Mouse (Mus musculus) heart, embryonic 16.5 days (tissue): ENCODE measurements around the gene Madd. TPM values are rescaled to one million over a fixed set of nuclear protein-coding genes. Genes with fewer than 3 reads are reported as not detected.
A peak's percentile ranks its signal among the peaks of the same experiment; 100 is the strongest.

Source experiments
- ATAC-seq: fragments of 200-750 bp; cut with Nextera tagmentation; replicated peaks from 2 replicates; pipeline ENCODE4 v1.8.0; 2017; ENCODE audit warnings: moderate number of reproducible peaks; ENCODE audit not compliant: insufficient read depth, low FRiP score; ENCODE audit errors: extremely low read depth
- H3K27ac ChIP-seq: fragments of 300-500 bp; sonication (generic); 2 replicates; pipeline ENCODE4 v1.5.1; 2014; ENCODE audit warnings: mild to moderate bottlenecking, low read length, control low read depth, moderate library complexity
- H3K27me3 ChIP-seq: fragments of 300-500 bp; sonication (generic); 2 replicates; pipeline ENCODE4 v1.6.1; 2014; ENCODE audit warnings: low read length, mixed read lengths; ENCODE audit not compliant: control insufficient read depth, insufficient read depth
- H3K36me3 ChIP-seq: fragments of 300-500 bp; sonication (generic); 2 replicates; pipeline ENCODE4 v1.6.1; 2014; ENCODE audit not compliant: control insufficient read depth, insufficient read depth
- H3K4me1 ChIP-seq: fragments of 300-500 bp; sonication (generic); 2 replicates; pipeline ENCODE4 v1.6.1; 2014; ENCODE audit warnings: low read length, mixed read lengths; ENCODE audit not compliant: control insufficient read depth, insufficient read depth
- H3K4me2 ChIP-seq: fragments of 300-500 bp; sonication (generic); 2 replicates; pipeline ENCODE4 v1.6.1; 2014; ENCODE audit warnings: low read depth, mild to moderate bottlenecking, control low read depth, low read length
- H3K4me3 ChIP-seq: fragments of 300-500 bp; sonication (generic); 2 replicates; pipeline ENCODE4 v1.5.1; 2014; ENCODE audit warnings: mild to moderate bottlenecking, control low read depth, low read length
- H3K9ac ChIP-seq: fragments of 300-500 bp; sonication (generic); 2 replicates; pipeline ENCODE4 v1.6.1; 2014; ENCODE audit warnings: low read length, control low read depth
- H3K9me3 ChIP-seq: fragments of 300-500 bp; sonication (generic); replicated peaks from 2 replicates; pipeline ENCODE4 v1.6.1; 2016; ENCODE audit warnings: low read length; ENCODE audit not compliant: control insufficient read depth
- WGBS: fragments of 180-500 bp; shearing (Covaris S2); extraction: QIAGEN DNeasy Blood & Tissue Kit; methylation state at CpG from one replicate; pipeline ENCODE4 v1.1.7; 2014; 5-methylcytosine and 5-hydroxymethylcytosine counted together
- polyA plus RNA-seq: library from polyadenylated mRNA; unstranded; fragments of >200 nt; fragmentation: Nextera tagmentation; extraction: Ambion mirVana; gene quantifications from 2 replicates; pipeline ENCODE4 v1.2.1, GENCODE M21; 2015

The Madd gene
- polyA plus RNA-seq, 1 experiment from 2014 or later, result 6.1 TPM

GRCm38 (mm10) chr2:91202222-91202971, 18.8 kb upstream of the Madd start, which contains the start of the genes Nr1h3 and Acp2:
Gene Nr1h3 (minus strand): TSS chr2:91202834.
Gene Acp2 (plus strand): TSS chr2:91202885.
- 3% methylated on average over 28 of the region's 28 CpGs for WGBS
- Histone ChIP-seq H3K27ac (peak within 1 kb of the TSS; percentile 95), H3K9me3 (no peaks in the 10 kb centered on the region), H3K4me1 (peaks cover 13% of the 10 kb centered on the region; the same call in 1 of the 2 replicates), H3K9ac (peak within 1 kb of the TSS; percentile 88), H3K36me3 (peaks cover 20% of the 10 kb centered on the region), H3K4me3 (peak within 1 kb of the TSS; percentile 79), H3K4me2 (peak within 1 kb of the TSS; percentile 76), H3K27me3 (no peaks in the 10 kb centered on the region)
- ATAC-seq, result peak; percentile 94

- no peak overlapping the region for H3K27ac ChIP-seq
- no peaks in the 10 kb centered on the region for H3K36me3 ChIP-seq
- H3K4me1 ChIP-seq, result peaks cover 19% of the 10 kb centered on the region
- 71% methylated on average over 3 of the region's 3 CpGs for whole genome bisulfite sequencing
- no peak overlapping the region for H3K4me2 ChIP-seq
- no peak for ATAC-seq
- H3K27me3 ChIP-seq, result no peaks in the 10 kb centered on the region
- no peak overlapping the region for H3K4me3 ChIP-seq
- H3K9me3 ChIP-seq, result no peaks in the 10 kb centered on the region
- no peak overlapping the region for H3K9ac ChIP-seq
Observed at GRCm38 (mm10) chr2:91198888-91199287, 15.3 kb upstream of the Madd start.

- H3K4me3 ChIP-seq, result no peak overlapping the region
- H3K9ac ChIP-seq, result no peak overlapping the region
- no peak for ATAC-seq
- no peaks in the 10 kb centered on the region for H3K36me3 ChIP-seq
- 45% methylated on average over 3 of the region's 3 CpGs for WGBS
- peak overlapping the region; percentile 49 for H3K27ac ChIP-seq
- H3K9me3 ChIP-seq, result no peaks in the 10 kb centered on the region
- H3K4me2 ChIP-seq, result no peak overlapping the region
- no peaks in the 10 kb centered on the region; the same call in 1 of the 2 replicates for H3K27me3 ChIP-seq
- peaks cover 8% of the 10 kb centered on the region for H3K4me1 ChIP-seq
Observed at GRCm38 (mm10) chr2:91196577-91197001, 13.0 kb upstream of the Madd start.

GRCm38 (mm10) chr2:91194624-91195332, 11.1 kb upstream of the Madd start:
- Histone ChIP-seq H3K27me3 (no peaks in the 10 kb centered on the region; the same call in 1 of the 2 replicates), H3K9me3 (no peaks in the 10 kb centered on the region), H3K9ac (peak overlapping the region; percentile 78), H3K4me2 (peak overlapping the region; percentile 77), H3K4me1 (peaks cover 5% of the 10 kb centered on the region), H3K4me3 (peak overlapping the region; percentile 49), H3K36me3 (no peaks in the 10 kb centered on the region), H3K27ac (peak overlapping the region; percentile 12; the same call in 1 of the 2 replicates)
- ATAC-seq, result peak; percentile 89
- WGBS, result under 1% methylated on average over 27 of the region's 27 CpGs

- 84% methylated on average over 16 of the region's 16 CpGs for WGBS
- Histone ChIP-seq H3K27me3 (no peaks in the 10 kb centered on the region; the same call in 1 of the 2 replicates), H3K4me1 (peaks cover 5% of the 10 kb centered on the region), H3K4me2 (no peak overlapping the region), H3K36me3 (no peaks in the 10 kb centered on the region), H3K9me3 (no peaks in the 10 kb centered on the region), H3K27ac (no peak overlapping the region), H3K4me3 (no peak overlapping the region), H3K9ac (no peak overlapping the region)
- no peak for ATAC-seq
Observed at GRCm38 (mm10) chr2:91190501-91190900, 6.9 kb upstream of the Madd start.

GRCm38 (mm10) chr2:91187431-91187830, 3.8 kb upstream of the Madd start:
- Histone ChIP-seq H3K4me2 (no peak overlapping the region), H3K4me3 (no peak overlapping the region), H3K9me3 (no peaks in the 10 kb centered on the region), H3K27ac (no peak overlapping the region), H3K27me3 (no peaks in the 10 kb centered on the region; the same call in 1 of the 2 replicates), H3K36me3 (no peaks in the 10 kb centered on the region), H3K4me1 (no peaks in the 10 kb centered on the region; the same call in 1 of the 2 replicates), H3K9ac (no peak overlapping the region)
- WGBS, result 50% methylated on average over 4 of the region's 4 CpGs
- ATAC-seq, result no peak

GRCm38 (mm10) chr2:91186208-91186607, 2.6 kb upstream of the Madd start:
- Histone ChIP-seq H3K9me3 (no peaks in the 10 kb centered on the region), H3K4me1 (peaks cover 9% of the 10 kb centered on the region), H3K4me3 (no peak overlapping the region), H3K27ac (no peak overlapping the region), H3K9ac (no peak overlapping the region), H3K27me3 (no peaks in the 10 kb centered on the region), H3K4me2 (no peak overlapping the region), H3K36me3 (no peaks in the 10 kb centered on the region)
- WGBS, result 49% methylated on average over 1 of the region's 1 CpGs
- ATAC-seq, result no peak

- Histone ChIP-seq H3K9ac (peak overlapping the region; percentile 81), H3K4me3 (peak overlapping the region; percentile 92), H3K27me3 (no peaks in the 10 kb centered on the region), H3K4me2 (peak overlapping the region; percentile 94), H3K27ac (peak overlapping the region; percentile 64), H3K9me3 (no peaks in the 10 kb centered on the region), H3K36me3 (no peaks in the 10 kb centered on the region; the same call in 1 of the 2 replicates), H3K4me1 (peaks cover 9% of the 10 kb centered on the region)
- WGBS, result 2% methylated on average over 9 of the region's 9 CpGs
- peak; percentile 92 for ATAC-seq
Observed at GRCm38 (mm10) chr2:91183148-91183513, 506 bp downstream of the Madd start.
